Mouse (Mus musculus) liver, embryonic 11.5 days (tissue): ENCODE data around the gene Pdxk. TPM values are rescaled to one million over a fixed set of nuclear protein-coding genes. Genes with fewer than 3 reads are reported as not detected.

Source experiments
- ATAC-seq: fragments of 200-750 bp; cut with Nextera tagmentation; replicated peaks from 2 replicates; pipeline ENCODE4 v1.8.0; 2017; ENCODE audit warnings: moderate number of reproducible peaks, mild to moderate bottlenecking, moderate TSS enrichment, moderate library complexity; ENCODE audit not compliant: low FRiP score
- DNase-seq: peaks from one replicate; pipeline ENCODE4 v3.0.0-alpha.2; 2017; ENCODE audit warnings: low spot score
- H3K27ac ChIP-seq: fragments of 300-500 bp; sonication (generic); 2 replicates; pipeline ENCODE4 v1.5.1; 2014; ENCODE audit warnings: mild to moderate bottlenecking, low read depth, low read length, control low read depth
- H3K27me3 ChIP-seq: fragments of 300-500 bp; sonication (generic); replicated peaks from 2 replicates; pipeline ENCODE4 v1.6.1; 2014; ENCODE audit warnings: low read length, mixed read lengths; ENCODE audit not compliant: control insufficient read depth, insufficient read depth
- H3K36me3 ChIP-seq: fragments of 300-500 bp; sonication (generic); 2 replicates; pipeline ENCODE4 v1.6.1; 2014; ENCODE audit warnings: mild to moderate bottlenecking, low read length, moderate library complexity, mixed read lengths; ENCODE audit not compliant: control insufficient read depth, insufficient read depth
- H3K4me1 ChIP-seq: fragments of 300-500 bp; sonication (generic); replicated peaks from 2 replicates; pipeline ENCODE4 v1.6.1; 2014; ENCODE audit warnings: low read length, mixed read lengths; ENCODE audit not compliant: control insufficient read depth, insufficient read depth
- H3K4me2 ChIP-seq: fragments of 300-500 bp; sonication (generic); 2 replicates; pipeline ENCODE4 v1.6.1; 2014; ENCODE audit warnings: mild to moderate bottlenecking, control low read depth, moderate library complexity
- H3K4me3 ChIP-seq: fragments of 300-500 bp; sonication (generic); 2 replicates; pipeline ENCODE4 v1.5.1; 2014; ENCODE audit warnings: low read depth, low read length, control low read depth
- H3K9ac ChIP-seq: fragments of 300-500 bp; sonication (generic); 2 replicates; pipeline ENCODE4 v1.6.1; 2014; ENCODE audit warnings: low read depth, low read length, control low read depth
- H3K9me3 ChIP-seq: fragments of 300-500 bp; sonication (generic); 2 replicates; pipeline ENCODE4 v1.6.1; 2016; ENCODE audit warnings: low read length, inconsistent platforms, mixed read lengths; ENCODE audit not compliant: control insufficient read depth
- WGBS: fragments of 180-500 bp; shearing (Covaris S2); extraction: QIAGEN DNeasy Blood & Tissue Kit; methylation state at CpG from one replicate; pipeline ENCODE4 v1.1.7; 2014; 5-methylcytosine and 5-hydroxymethylcytosine counted together
- polyA plus RNA-seq: library from polyadenylated mRNA; unstranded; fragments of >200 nt; fragmentation: Nextera tagmentation; extraction: Ambion mirVana; gene quantifications from 2 replicates; pipeline ENCODE4 v1.2.1, GENCODE M21; 2014

Gene Pdxk
- polyA plus RNA-seq, 1 experiment from 2014 or later = 11.3 TPM

DNA sequence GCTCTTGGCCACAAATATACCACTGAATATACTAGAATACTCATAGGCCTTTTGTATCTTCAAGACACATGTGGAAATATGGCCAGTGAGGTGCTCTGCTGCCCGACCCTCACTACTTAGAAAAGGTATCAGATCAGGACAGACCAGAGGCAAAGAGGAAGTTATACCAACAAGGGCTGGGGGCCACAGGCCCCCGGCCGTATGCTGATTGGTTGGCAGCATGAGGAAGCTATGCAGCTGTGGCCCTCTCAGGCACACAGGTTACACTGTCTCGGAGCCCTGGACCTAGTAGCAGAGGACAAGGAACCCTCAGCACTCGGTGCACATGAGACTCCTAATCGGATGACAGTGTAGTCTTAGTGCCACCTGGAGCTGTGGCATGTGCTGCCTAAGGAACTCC is 58.6 kb downstream of the Pdxk start:
- WGBS = 63% methylated on average over 6 of the region's 6 CpGs
- H3K27ac ChIP-seq = no peak overlapping the region
- H3K4me3 ChIP-seq = no peak overlapping the region
- ATAC-seq (0 out of 2 replicates have a peak, but pooled peaks have one; percentile 23), DNase-seq (no peak)
- H3K4me2 ChIP-seq = no peak overlapping the region
- H3K9ac ChIP-seq = no peak overlapping the region
- peaks cover 8% of the 10 kb centered on the region for H3K4me1 ChIP-seq
- H3K36me3 ChIP-seq = peaks cover 88% of the 10 kb centered on the region
- H3K9me3 ChIP-seq = no peaks in the 10 kb centered on the region
- H3K27me3 ChIP-seq = no peaks in the 10 kb centered on the region

GRCm38 (mm10) chr10:78402301-78402922 is 62.4 kb downstream of the Pdxk start:
- Histone ChIP-seq H3K4me2 (no peak overlapping the region), H3K4me3 (no peak overlapping the region), H3K9me3 (no peaks in the 10 kb centered on the region), H3K36me3 (peaks cover 73% of the 10 kb centered on the region), H3K4me1 (peaks cover 28% of the 10 kb centered on the region), H3K9ac (no peak overlapping the region), H3K27me3 (no peaks in the 10 kb centered on the region), H3K27ac (no peak overlapping the region)
- 92% methylated on average over 14 of the region's 14 CpGs for WGBS
- ATAC-seq (no peak), DNase-seq (no peak)

DNA sequence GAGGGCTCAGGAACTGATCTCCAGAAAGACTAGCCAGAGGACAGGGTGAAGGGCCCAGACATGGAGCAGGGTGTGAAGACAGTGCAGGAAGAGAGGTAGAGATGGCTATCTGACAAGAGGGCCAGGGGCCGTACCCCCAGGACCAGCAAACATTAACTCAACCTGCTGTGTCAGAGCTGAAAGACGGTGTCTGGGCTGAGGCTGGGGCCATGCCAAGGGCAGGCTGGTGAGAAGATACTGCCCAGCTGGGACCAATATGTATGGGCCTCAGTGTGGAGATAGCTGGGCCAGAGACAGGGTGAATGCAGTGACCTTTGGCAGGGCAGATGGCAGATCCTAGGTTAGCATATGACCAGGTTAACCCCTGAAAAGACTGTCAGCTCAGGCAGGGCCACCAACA is 63.6 kb downstream of the Pdxk start:
- no peak overlapping the region for H3K9ac ChIP-seq
- ATAC-seq (no peak), DNase-seq (no peak)
- WGBS = 88% methylated on average over 2 of the region's 2 CpGs
- peaks cover 61% of the 10 kb centered on the region for H3K36me3 ChIP-seq
- no peak overlapping the region for H3K4me2 ChIP-seq
- no peak overlapping the region for H3K4me3 ChIP-seq
- no peak overlapping the region for H3K27ac ChIP-seq
- peaks cover 23% of the 10 kb centered on the region for H3K4me1 ChIP-seq
- H3K27me3 ChIP-seq = no peaks in the 10 kb centered on the region
- no peaks in the 10 kb centered on the region for H3K9me3 ChIP-seq

- DNase-seq = no peak
- Histone ChIP-seq H3K4me2 (no peak overlapping the region), H3K9ac (no peak overlapping the region), H3K27me3 (no peaks in the 10 kb centered on the region), H3K4me3 (no peak overlapping the region), H3K27ac (peak overlapping the region; percentile 56; the same call in 1 of the 2 replicates), H3K9me3 (no peaks in the 10 kb centered on the region), H3K4me1 (peaks cover 23% of the 10 kb centered on the region), H3K36me3 (peaks cover 44% of the 10 kb centered on the region)
- peak; percentile 83 for ATAC-seq
- 42% methylated on average over 17 of the region's 17 CpGs for WGBS
Measured at GRCm38 (mm10) chr10:78399090-78399657, 65.6 kb downstream of the Pdxk start.

DNA sequence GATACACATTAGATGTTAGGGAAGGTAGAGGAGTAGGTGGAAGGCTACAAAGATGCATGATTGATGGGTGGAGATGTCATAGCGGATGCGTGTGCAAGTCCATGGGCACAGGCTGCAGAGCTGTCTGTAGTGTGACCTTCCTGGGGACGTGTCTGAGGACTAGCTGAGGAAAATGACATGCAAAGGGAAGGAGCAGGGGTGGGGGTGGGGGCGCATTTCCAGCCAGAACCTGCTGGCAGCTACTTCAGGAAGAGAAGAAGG is 68.2 kb downstream of the Pdxk start:
- WGBS = 60% methylated on average over 4 of the region's 4 CpGs
- DNase-seq (no peak), ATAC-seq (no peak)
- H3K4me3 ChIP-seq = no peak overlapping the region
- H3K9ac ChIP-seq = no peak overlapping the region
- H3K9me3 ChIP-seq = no peaks in the 10 kb centered on the region
- H3K4me1 ChIP-seq = peaks cover 25% of the 10 kb centered on the region
- H3K4me2 ChIP-seq = no peak overlapping the region
- peaks cover 20% of the 10 kb centered on the region for H3K36me3 ChIP-seq
- H3K27ac ChIP-seq = no peak overlapping the region
- peaks cover 7% of the 10 kb centered on the region; the same call in 1 of the 2 replicates for H3K27me3 ChIP-seq

DNA sequence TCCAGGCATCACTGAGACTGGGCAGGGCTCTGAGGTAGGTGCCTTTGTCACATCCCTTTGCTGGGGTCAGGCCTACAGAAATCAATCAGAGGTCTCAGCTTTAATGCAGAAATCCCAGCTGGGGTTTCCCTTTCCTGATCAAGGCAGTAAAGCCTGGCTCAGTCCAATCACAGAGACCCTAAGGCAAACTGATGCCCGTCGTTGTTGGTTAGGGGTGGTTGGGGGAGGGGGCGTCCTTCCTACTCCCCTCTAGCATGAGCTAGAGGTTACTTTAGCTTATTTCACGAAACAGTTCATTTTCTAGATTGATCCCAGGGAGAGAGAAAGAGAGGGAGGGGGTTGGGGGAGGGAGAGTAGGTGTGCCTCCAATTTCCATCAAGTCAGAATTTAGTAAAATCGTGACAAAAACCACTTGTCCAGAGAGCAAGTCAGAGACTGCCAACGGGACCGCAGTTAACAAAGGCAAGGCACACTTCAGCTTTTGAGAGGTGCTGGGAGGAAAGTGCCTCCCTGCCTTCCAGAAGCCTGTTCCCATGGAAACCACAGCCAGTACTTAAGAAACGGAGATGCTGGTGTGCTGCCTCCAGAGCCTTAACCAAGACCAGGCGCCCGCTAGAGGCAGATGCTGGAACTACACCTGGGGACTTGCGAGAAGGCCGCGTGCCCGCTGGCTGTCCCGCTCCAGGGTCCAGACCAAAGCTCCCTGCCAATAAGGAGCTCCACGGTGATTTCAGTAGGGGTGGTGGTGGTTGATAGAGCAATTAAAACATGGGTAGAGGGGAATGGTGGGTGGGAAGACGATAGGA is 68.8 kb downstream of the Pdxk start:
- Histone ChIP-seq H3K4me3 (no peak overlapping the region), H3K27ac (no peak overlapping the region), H3K27me3 (peaks cover 12% of the 10 kb centered on the region), H3K4me1 (peaks cover 23% of the 10 kb centered on the region), H3K36me3 (peaks cover 15% of the 10 kb centered on the region), H3K9ac (no peak overlapping the region), H3K4me2 (no peak overlapping the region), H3K9me3 (no peaks in the 10 kb centered on the region)
- DNase-seq = peak; percentile 89
- WGBS = 14% methylated on average over 17 of the region's 17 CpGs
- no peak for ATAC-seq

GRCm38 (mm10) chr10:78395377-78395776 is 69.4 kb downstream of the Pdxk start:
- H3K27me3 ChIP-seq = peaks cover 18% of the 10 kb centered on the region
- no peak overlapping the region for H3K4me2 ChIP-seq
- H3K36me3 ChIP-seq = peaks cover 8% of the 10 kb centered on the region
- no peak overlapping the region for H3K4me3 ChIP-seq
- H3K27ac ChIP-seq = no peak overlapping the region
- no peak overlapping the region for H3K9ac ChIP-seq
- H3K4me1 ChIP-seq = peaks cover 17% of the 10 kb centered on the region
- no peak for ATAC-seq
- WGBS = 78% methylated on average over 3 of the region's 3 CpGs
- no peak for DNase-seq
- H3K9me3 ChIP-seq = no peaks in the 10 kb centered on the region

DNA sequence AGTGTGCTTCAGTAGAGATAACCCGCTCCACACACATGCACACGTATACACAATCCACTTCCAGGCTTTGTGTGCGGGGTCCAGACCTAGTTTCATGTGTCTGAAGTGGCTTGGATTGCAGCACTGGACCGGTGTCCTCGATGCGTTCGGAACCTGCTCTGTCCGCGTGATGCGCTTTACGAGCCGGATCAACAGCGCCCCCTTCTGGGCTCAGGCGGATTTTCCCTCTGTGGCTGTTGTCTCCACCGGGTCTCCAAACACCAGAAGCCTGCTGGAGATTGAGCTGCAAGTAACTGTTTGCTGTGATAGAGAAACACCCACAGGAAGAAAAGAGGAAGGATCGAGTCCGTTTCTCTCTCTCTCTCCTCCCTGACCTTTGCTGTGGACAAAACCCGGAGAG is 72.7 kb downstream of the Pdxk start:
- 2% methylated on average over 18 of the region's 18 CpGs for WGBS

More for the DNA sequence above, 72.7 kb downstream of the Pdxk start:
- Histone ChIP-seq H3K27me3 (peaks cover 29% of the 10 kb centered on the region), H3K9me3 (no peaks in the 10 kb centered on the region), H3K9ac (peak overlapping the region; percentile 32; the same call in 1 of the 2 replicates), H3K4me3 (no peak overlapping the region), H3K4me1 (0 out of 2 replicates have a peak, but pooled peaks cover 2% of the 10 kb centered on the region), H3K27ac (no peak overlapping the region), H3K36me3 (no peaks in the 10 kb centered on the region), H3K4me2 (peak overlapping the region; percentile 36; the same call in 1 of the 2 replicates)
- peak; percentile 75 for DNase-seq
- ATAC-seq = peak; percentile 66
